In genomic region chr1:38514634-38515011, GRCm38 (mm10) we compare ENCODE assay signal across 28 mouse cellular contexts.
DNase-seq lines count a peak whose midpoint lies in the region; ATAC-seq lines count a peak whose summit lies in the region.
"Had no signal": no experiment of that assay in that cellular context is flagged by ENCODE, and none has a peak within 500 bp of the region (broad histone marks: within the 10 kb centered on the region; RNA-seq: fewer than 3 reads in every experiment).

No protein-coding gene starts in this region.

- H3K4me2 ChIP-seq in heart, embryonic 11.5 days = no peak overlapping the region
- no peak overlapping the region for H3K4me2 ChIP-seq in midbrain, embryonic 11.5 days
- H3K4me2 ChIP-seq in midbrain, embryonic 13.5 days (replicated peaks) = no peak overlapping the region
- H3K4me2 ChIP-seq in heart, embryonic 15.5 days = no peak overlapping the region
- H3K4me2 ChIP-seq: embryonic facial prominence, embryonic 13.5 days; kidney, embryonic 15.5 days; limb, embryonic 13.5 days; liver, embryonic 11.5 days; midbrain, embryonic 12.5 days had no signal

- H3K9ac ChIP-seq in heart, embryonic 11.5 days (ENCODE audit: low read depth, low read length) = no peak overlapping the region
- H3K9ac ChIP-seq in midbrain, embryonic 11.5 days (ENCODE audit: low read length) = no peak overlapping the region
- H3K9ac ChIP-seq in midbrain, embryonic 13.5 days (replicated peaks) = no peak overlapping the region
- no peak overlapping the region for H3K9ac ChIP-seq in heart, embryonic 15.5 days
- H3K9ac ChIP-seq: embryonic facial prominence, embryonic 13.5 days; forebrain, postnatal 0 days; kidney, embryonic 15.5 days; limb, embryonic 13.5 days; midbrain, embryonic 12.5 days had no signal

- H3K4me3 ChIP-seq in heart, embryonic 11.5 days (ENCODE audit: low read depth, low read length) = no peak overlapping the region
- no peak overlapping the region for H3K4me3 ChIP-seq in midbrain, embryonic 11.5 days (ENCODE audit: low read depth, low read length)
- H3K4me3 ChIP-seq in midbrain, embryonic 13.5 days (replicated peaks) = no peak overlapping the region
- no peak overlapping the region for H3K4me3 ChIP-seq in heart, embryonic 15.5 days
- H3K4me3 ChIP-seq: embryonic facial prominence, embryonic 13.5 days; kidney, embryonic 15.5 days; layer of hippocampus, adult 2 months; left cerebral cortex, adult 2 months; limb, embryonic 13.5 days; midbrain, embryonic 12.5 days had no signal

- peaks cover 16% of the 10 kb centered on the region for H3K4me1 ChIP-seq in heart, embryonic 11.5 days (ENCODE audit: control insufficient read depth, insufficient read depth, low read length)
- H3K4me1 ChIP-seq in midbrain, embryonic 11.5 days (ENCODE audit: control insufficient read depth, insufficient read depth, low read length) = peaks cover 5% of the 10 kb centered on the region; the same call in 1 of the 2 replicates
- peaks cover 30% of the 10 kb centered on the region for H3K4me1 ChIP-seq in midbrain, embryonic 13.5 days (replicated peaks)
- H3K4me1 ChIP-seq in heart, embryonic 15.5 days (replicated peaks) = peaks cover 33% of the 10 kb centered on the region

- H3K27ac ChIP-seq in heart, embryonic 11.5 days (ENCODE audit: low read depth, low read length) = peak overlapping the region; percentile 32; the same call in 1 of the 2 replicates
- no peak overlapping the region for H3K27ac ChIP-seq in midbrain, embryonic 11.5 days (ENCODE audit: low read depth, low read length)
- H3K27ac ChIP-seq in midbrain, embryonic 13.5 days = no peak overlapping the region
- H3K27ac ChIP-seq in heart, embryonic 15.5 days = peak overlapping the region; percentile 53
- H3K27ac ChIP-seq: embryonic facial prominence, embryonic 13.5 days; kidney, embryonic 15.5 days; layer of hippocampus, adult 2 months; left cerebral cortex, adult 2 months; limb, embryonic 13.5 days; midbrain, embryonic 12.5 days had no signal

- H3K36me3 ChIP-seq in heart, embryonic 11.5 days (ENCODE audit: control insufficient read depth, insufficient read depth, low read length) = no peaks in the 10 kb centered on the region
- no peaks in the 10 kb centered on the region for H3K36me3 ChIP-seq in midbrain, embryonic 11.5 days (ENCODE audit: control insufficient read depth, insufficient read depth, low read length)
- no peaks in the 10 kb centered on the region for H3K36me3 ChIP-seq in midbrain, embryonic 13.5 days
- no peaks in the 10 kb centered on the region for H3K36me3 ChIP-seq in heart, embryonic 15.5 days
- H3K36me3 ChIP-seq: kidney, embryonic 15.5 days; limb, embryonic 13.5 days; midbrain, embryonic 12.5 days had no signal

- no peak for ATAC-seq in heart, embryonic 11.5 days (replicated peaks; ENCODE audit: insufficient number of reproducible peaks, low FRiP score, low TSS enrichment)
- ATAC-seq in midbrain, embryonic 11.5 days (ENCODE audit: low FRiP score) = no peak
- ATAC-seq in midbrain, embryonic 13.5 days = no peak
- ATAC-seq in heart, embryonic 15.5 days (replicated peaks; ENCODE audit: insufficient number of reproducible peaks, insufficient read depth, low FRiP score, low read depth) = no peak
- ATAC-seq: forebrain, postnatal 0 days; hindbrain, embryonic 16.5 days had no signal

- no peaks in the 10 kb centered on the region for H3K9me3 ChIP-seq in heart, embryonic 11.5 days (replicated peaks; ENCODE audit: control insufficient read depth, low read length)
- H3K9me3 ChIP-seq in midbrain, embryonic 11.5 days (ENCODE audit: control insufficient read depth, low read length) = no peaks in the 10 kb centered on the region
- H3K9me3 ChIP-seq in midbrain, embryonic 13.5 days = no peaks in the 10 kb centered on the region
- H3K9me3 ChIP-seq in heart, embryonic 15.5 days (replicated peaks) = no peaks in the 10 kb centered on the region
- H3K9me3 ChIP-seq: embryonic facial prominence, embryonic 13.5 days; kidney, embryonic 15.5 days; limb, embryonic 13.5 days; midbrain, embryonic 12.5 days had no signal

- H3K27me3 ChIP-seq in heart, embryonic 11.5 days (ENCODE audit: control insufficient read depth, insufficient read depth, low read length) = no peaks in the 10 kb centered on the region
- no peaks in the 10 kb centered on the region for H3K27me3 ChIP-seq in midbrain, embryonic 11.5 days (ENCODE audit: control insufficient read depth, insufficient read depth, low read length)
- no peaks in the 10 kb centered on the region for H3K27me3 ChIP-seq in midbrain, embryonic 13.5 days
- no peaks in the 10 kb centered on the region for H3K27me3 ChIP-seq in heart, embryonic 15.5 days
- H3K27me3 ChIP-seq: embryonic facial prominence, embryonic 13.5 days; kidney, embryonic 15.5 days; midbrain, embryonic 12.5 days had no signal

- no peak for DNase-seq in heart, adult 8-10 months (ENCODE audit: low spot score)
- peak; percentile 2 for DNase-seq in midbrain, embryonic 11.5 days (ENCODE audit: low spot score, missing footprints)
- DNase-seq in heart, postnatal 4 days = peak; percentile 13
- no peak for DNase-seq in spleen, adult 12 weeks (ENCODE audit: low spot score)
- DNase-seq: adrenal gland, adult 2 months; adrenal gland, postnatal 36 days; B cell, adult 2 months; cerebellum, adult 18-20 months; forebrain, postnatal 0 days; gastrocnemius, postnatal 14 days; kidney, adult 18-20 months; kidney, postnatal 36 days; lung, postnatal 36 days; right cerebral cortex, postnatal 25 days; spleen, adult 18-20 months; thymus, adult 2 months; thymus, postnatal 4 days had no signal

- 37% methylated on average over 4 of the region's 4 CpGs for WGBS in heart, embryonic 11.5 days (ENCODE audit: insufficient replicate concordance)
- 69% methylated on average over 4 of the region's 4 CpGs for WGBS in midbrain, embryonic 11.5 days
- 63% methylated on average over 4 of the region's 4 CpGs for WGBS in midbrain, embryonic 13.5 days
- WGBS in heart, embryonic 15.5 days = 32% methylated on average over 4 of the region's 4 CpGs

Comparison
In these comparisons a context has a peak if more than half of its experiments do, and no peak if none do; other contexts are left out.
1. DNase-seq: peak in midbrain, embryonic 11.5 days (single experiment) and heart, postnatal 4 days (single experiment); none in heart, adult 8-10 months (single experiment) and spleen, adult 12 weeks (single experiment).
2. H3K27ac ChIP-seq: peak in heart, embryonic 11.5 days (single experiment) and heart, embryonic 15.5 days (single experiment); none in midbrain, embryonic 11.5 days (single experiment) and midbrain, embryonic 13.5 days (single experiment).